Mouse (Mus musculus): ENCODE measurements at regions not wholly inside any gene's neighbourhood (a gene's known extent, or its start where the extent isn't known, plus 50 kb on each side); places are given as distances from the start of the nearest gene placed in this dataset.
A peak's percentile ranks its signal among the peaks of the same experiment; 100 is the strongest.

DNA sequence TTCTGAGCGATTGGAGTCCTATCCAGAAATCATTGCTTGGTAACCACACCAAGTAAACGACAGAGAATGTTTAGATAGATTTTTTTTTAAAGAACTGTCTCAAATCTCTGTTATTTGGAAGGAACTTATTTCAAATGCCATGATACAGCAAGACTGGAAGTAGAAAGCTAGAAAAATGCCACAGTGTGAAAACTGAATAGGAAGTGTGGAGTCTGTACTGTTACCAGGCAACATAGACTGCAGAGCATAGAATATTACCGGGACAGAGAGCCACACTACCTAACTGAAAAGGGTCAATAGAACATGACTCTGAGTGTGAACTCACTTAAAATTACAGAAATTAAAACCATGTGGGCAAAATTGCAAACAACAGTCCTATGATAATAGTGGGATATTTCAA, 52.4 kb upstream of the Adcy1 start:
- no peak for DNase-seq (ENCODE audit: inconsistent age in 2 of 2, low spot score in 1 of 2)

- DNase-seq (ENCODE audit: inconsistent age in 2 of 2, low spot score in 1 of 2): no peak
Observed at GRCm38 (mm10) chr11:6999329-6999728, 64.0 kb upstream of the Adcy1 start.

GRCm38 (mm10) chr11:6998810-6999209, 64.5 kb upstream of the Adcy1 start:
- no peak for DNase-seq (ENCODE audit: inconsistent age in 2 of 2, low spot score in 1 of 2)

DNA sequence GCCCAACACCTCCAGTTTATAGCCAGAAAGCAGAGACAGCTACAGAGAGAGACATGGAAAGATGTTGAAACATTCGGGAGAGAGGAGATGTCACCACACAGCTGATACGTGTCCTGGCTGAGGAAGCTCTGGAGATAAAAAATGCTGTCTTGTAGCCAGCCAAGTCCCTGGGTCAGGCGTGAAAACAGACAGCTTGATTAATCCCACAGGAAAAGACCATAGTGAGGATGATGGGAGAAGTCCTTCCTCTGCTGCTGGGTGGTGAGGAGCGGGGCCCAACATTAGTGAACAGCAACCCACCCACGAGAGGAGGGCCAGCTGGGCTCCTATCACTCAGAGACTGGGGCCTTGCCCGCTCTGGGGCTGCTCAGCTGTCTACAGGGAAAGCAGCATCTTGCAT, 65.8 kb upstream of the Adcy1 start:
- DNase-seq (ENCODE audit: inconsistent age in 2 of 2, low spot score in 1 of 2): no peak

DNA sequence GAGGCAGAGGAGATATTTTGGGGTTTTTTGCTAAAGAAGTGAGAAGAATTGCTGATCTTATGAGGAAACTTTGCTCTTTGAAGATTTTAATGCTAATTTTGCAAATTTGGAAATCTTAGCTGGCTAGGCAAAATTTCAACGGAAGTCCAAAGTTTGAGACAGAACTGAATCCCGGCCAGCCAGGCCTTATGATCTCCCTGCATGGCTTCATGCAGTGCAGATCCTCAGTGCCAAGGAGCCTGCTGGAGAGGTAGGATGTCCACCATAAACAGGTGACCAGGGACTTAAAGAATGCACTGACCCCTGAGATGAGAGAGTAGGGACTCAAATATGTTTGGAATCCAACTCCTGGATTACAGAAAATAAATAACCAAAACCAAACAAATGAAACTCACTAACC, 69.6 kb upstream of the Adcy1 start:
- DNase-seq (ENCODE audit: inconsistent age in 2 of 2, low spot score in 1 of 2): no peak

DNA sequence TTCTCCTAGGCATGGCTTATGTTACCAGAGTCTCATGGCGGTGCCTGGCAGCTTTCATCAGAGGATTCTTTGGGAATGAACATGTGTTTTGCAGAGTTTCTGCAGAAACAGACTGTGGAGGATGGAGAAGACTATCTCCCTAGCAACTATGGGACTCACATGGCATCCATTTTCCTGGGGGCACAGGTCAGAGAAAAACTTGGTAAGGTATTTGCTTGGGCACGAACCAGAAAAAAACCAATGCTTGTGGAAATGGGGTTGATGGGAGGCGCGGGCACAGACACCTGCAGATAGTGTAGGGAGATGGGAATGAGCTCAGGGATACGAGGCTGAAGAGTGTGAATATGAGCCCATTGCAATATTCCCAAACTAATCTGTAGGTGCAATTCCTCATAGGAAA, 71.7 kb upstream of the Adcy1 start:
- no peak for DNase-seq (ENCODE audit: inconsistent age in 2 of 2, low spot score in 1 of 2)

DNA sequence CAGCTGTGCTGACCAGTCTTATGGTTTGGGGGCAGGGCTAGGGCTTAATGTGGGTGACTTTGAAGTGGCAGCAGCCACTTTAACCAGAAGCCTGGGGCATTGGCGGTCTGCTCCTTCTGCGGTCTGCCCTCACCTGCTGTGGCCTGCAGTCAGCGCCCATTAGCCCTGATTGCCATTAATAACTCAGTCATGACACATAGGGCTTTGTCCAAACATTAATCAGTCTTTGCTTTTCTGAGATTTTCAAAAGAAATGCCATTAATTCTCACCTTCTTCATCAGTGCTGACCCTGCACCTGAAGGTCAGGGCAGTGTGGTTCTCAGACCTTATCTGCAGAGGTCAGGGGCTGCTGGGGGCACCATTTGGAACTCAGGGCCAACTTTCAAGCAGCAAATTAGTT, 72.6 kb upstream of the Adcy1 start:
- no peak for DNase-seq (ENCODE audit: inconsistent age in 2 of 2, low spot score in 1 of 2)

DNA sequence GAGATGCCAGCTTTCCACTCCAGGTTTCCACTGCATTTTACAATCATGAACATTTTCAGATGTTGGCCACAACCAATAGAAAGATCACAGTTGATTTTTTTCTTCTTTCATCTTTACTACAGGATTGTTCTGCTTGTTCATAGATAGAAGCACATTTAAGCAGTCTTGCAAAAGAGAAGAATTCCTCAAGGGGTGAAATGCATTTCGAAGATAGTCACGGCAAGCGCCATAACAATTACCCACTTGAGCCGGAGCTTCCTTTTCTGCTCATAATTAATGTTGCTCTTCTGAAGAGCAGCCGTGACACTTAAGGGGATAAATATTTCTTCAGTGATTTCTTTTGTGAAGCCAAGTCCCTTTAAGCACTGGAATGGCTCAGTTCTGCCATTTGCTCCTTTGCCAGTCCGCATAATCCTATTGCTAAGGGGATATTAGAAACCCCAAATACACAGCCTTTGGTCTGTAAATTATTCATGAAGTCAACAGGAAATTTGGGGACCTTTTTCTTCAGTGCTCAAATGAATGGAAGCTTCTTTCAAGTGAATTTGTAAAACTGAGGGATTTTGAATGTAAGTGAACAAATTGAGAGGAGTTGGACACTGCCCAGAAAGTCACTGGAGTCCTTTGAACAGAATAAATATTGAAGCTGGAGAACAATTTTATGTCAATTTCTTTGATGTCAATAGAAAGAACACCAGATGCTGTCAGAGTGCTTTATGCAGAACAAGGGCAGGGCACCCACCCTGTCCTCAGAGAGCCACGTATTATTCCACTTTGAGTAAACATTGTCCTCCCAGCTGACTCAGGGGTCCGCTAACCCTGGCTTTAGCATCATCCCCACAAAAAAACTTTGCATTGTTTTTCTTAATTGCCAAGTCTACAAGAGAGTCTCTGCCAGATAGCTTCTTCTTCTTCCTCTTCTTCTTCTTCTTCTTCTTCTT, 74.1 kb upstream of the Adcy1 start:
- DNase-seq (ENCODE audit: inconsistent age in 2 of 2, low spot score in 1 of 2): no peak

- no peak for DNase-seq (ENCODE audit: inconsistent age in 2 of 2, low spot score in 1 of 2)
Observed at GRCm38 (mm10) chr11:6987995-6988394, 75.3 kb upstream of the Adcy1 start.

DNA sequence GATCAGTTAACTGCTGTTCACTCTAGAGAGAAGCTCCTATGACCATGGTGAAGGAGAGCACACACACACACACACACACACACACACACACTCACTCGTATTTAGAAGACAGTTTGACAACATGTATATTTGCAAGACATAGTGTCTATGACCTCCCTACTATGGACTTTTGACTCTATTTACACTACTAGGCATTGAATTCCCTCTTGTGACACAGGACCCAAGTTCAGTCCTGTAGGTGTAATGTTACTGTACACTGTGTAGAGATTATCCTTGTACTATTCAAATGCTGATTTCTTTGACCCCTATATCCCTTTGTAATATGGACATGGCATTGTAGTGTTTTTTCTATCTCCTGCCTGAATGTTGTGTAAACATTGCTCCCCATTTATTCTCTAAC, 76.2 kb upstream of the Adcy1 start:
- DNase-seq (ENCODE audit: inconsistent age in 2 of 2, low spot score in 1 of 2): no peak

- DNase-seq (ENCODE audit: inconsistent age in 2 of 2, low spot score in 1 of 2): no peak
Observed at GRCm38 (mm10) chr11:6982076-6982475, 81.2 kb upstream of the Adcy1 start.

GRCm38 (mm10) chr11:6979656-6980055, 83.6 kb upstream of the Adcy1 start:
- DNase-seq (ENCODE audit: inconsistent age in 2 of 2, low spot score in 1 of 2): no peak

DNA sequence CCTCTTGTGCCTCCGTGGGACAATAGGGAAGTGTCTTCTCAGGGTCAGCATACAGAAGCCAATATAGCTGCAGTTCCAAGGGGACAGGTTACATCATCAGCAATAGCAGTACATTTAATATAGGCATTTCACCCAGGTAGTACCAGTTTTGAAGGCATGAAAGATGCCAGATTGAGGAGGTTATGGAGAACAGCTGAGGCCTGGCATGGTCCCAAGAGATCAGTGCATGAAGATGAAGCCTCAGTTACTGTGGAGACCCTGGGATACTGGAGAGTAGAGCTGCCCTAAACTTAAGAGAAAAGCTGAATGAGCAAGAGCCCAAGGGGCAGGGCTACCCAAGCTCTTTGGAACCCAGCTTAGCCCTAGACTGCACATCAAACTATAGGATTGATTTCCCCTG, 94.1 kb upstream of the Adcy1 start:
- DNase-seq (ENCODE audit: inconsistent age in 2 of 2, low spot score in 1 of 2): no peak

GRCm38 (mm10) chr11:6966968-6967367, 96.3 kb upstream of the Adcy1 start:
- DNase-seq (ENCODE audit: inconsistent age in 2 of 2, low spot score in 1 of 2): no peak

DNA sequence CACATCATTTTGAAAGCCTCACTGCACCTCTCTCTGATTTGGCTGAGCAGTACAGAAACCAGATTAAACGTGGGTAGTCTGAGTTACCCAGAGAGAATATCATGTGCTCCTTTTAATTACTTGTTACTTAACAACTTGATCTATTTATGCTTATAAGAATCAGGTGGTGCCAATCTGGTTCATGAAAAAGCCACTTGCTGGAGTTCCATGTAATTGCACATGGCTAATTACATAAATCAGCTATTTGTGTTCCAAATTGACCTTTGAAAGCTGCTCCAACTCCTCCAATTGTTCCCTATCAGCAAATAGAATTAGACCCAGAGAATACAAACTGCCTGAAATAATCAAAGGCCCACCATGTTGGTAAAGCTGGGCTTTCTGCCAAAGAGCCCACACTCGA, 98.8 kb upstream of the Adcy1 start:
- peak in 1 of 2 experiments; percentile 28 for DNase-seq (ENCODE audit: inconsistent age in 2 of 2, low spot score in 1 of 2)

- DNase-seq (ENCODE audit: inconsistent age in 2 of 2, low spot score in 1 of 2): no peak
Observed at GRCm38 (mm10) chr11:6963600-6963999, 99.7 kb upstream of the Adcy1 start.

DNA sequence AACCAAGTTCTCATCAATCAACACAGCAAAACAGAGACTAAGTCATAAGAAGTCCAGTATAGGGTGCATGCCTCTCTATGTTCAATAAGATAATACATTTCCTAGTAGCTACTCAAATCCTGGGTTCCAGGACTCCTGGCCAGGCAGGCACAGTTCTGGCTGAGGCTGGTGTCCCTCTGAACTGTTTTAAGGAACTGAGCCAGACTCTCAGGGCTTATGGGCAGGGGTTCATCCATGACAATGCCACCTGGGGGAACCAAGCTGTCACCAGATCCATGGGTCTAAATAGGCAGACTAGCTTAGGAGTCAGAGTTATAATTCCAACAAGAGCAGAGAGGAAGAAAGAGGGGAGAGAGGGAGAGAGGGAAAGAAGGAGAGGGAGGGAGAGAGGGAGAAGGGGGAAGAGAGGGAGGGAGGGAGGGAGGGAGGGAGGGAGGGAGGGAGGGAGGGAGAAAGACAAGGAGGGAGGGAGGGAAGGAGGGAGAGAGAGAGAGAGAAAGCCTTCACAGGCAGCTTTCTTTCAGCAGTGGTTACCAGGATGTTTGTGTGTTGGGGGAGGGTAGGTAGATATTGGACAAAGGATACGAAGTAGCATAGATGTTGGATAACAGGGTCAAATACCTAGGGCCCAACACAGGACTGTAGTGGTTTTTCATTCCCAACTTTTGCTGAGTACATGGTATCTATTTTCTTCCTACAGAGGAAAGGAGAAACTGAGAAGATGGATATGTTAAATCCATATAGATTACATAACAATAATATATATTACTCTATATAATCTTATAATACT, 100.3 kb upstream of the Adcy1 start:
- DNase-seq (ENCODE audit: inconsistent age in 2 of 2, low spot score in 1 of 2): no peak

- DNase-seq (ENCODE audit: inconsistent age in 2 of 2, low spot score in 1 of 2): no peak
Observed at GRCm38 (mm10) chr11:6962322-6962721, 101.0 kb upstream of the Adcy1 start.

DNA sequence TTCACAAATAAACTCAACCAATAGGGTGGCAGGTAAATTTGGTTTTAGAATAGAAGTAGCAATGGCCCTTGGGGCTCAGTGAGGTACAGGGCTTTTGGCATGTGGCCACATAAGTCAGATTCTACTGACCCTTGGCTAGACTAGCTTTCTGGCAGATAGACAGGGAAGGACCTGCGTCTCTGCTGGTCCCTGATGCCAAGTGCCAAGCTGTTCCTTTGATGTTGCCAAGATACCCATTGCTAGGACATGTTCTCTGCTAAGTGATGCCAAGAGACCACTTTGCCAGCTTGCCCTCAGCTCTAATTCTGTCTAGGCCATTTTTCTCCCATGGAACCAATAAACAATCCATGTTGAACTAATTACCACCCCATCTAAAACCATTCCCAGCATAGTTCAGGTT, 110.5 kb upstream of the Adcy1 start:
- no peak for DNase-seq (ENCODE audit: inconsistent age in 2 of 2, low spot score in 1 of 2)

GRCm38 (mm10) chr11:6951361-6951760, 111.9 kb upstream of the Adcy1 start:
- no peak for DNase-seq (ENCODE audit: inconsistent age in 2 of 2, low spot score in 1 of 2)

DNA sequence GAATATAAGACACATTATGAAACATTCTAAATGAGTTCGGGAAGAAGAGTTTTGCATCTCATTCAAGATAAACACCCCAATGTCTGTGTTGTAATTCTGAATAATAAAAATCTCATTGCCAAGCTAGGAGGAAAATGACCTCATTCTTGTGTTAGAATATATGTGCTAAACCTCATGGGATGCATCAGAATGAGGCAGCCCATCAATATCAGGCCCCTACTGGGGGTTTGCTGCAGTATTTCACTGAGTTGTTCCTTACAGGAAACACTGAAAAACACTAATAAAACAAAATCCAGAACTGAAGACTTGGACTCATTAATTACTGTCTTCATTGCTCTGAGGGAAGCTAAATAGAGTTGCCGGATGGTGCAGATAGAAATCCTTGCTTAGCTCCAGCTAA, 111.6 kb upstream of the Gm11983 start:
- no peak for DNase-seq (ENCODE audit: inconsistent age in 2 of 2, low spot score in 1 of 2)

DNA sequence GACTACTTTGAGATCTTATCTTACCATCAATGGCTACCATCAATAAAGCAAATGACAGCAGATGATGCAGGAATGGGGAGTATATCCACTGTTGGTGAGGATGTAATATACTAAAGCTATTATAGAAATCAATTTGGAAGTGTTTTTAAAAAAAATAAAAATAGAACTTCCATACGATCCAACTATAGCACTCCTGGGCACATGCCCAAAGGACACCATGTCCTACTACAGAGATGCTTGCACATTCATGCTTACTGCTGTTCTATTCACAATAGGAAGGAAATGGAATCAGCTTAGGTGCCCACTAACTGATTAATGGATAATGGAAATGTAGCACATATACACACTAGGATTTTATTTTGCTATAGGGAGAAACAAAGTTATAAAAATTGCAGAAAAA, 96.7 kb upstream of the Gm11983 start:
- no peak for DNase-seq (ENCODE audit: inconsistent age in 2 of 2, low spot score in 1 of 2)
